Mouse (Mus musculus) kidney, postnatal 0 days (tissue): Measurements from ENCODE around the gene Hoxd12. TPM values are rescaled to one million over a fixed set of nuclear protein-coding genes. Genes with fewer than 3 reads are reported as not detected.

Experiments
- ATAC-seq: fragments of 200-750 bp; cut with Nextera tagmentation; replicated peaks from 2 replicates; pipeline ENCODE4 v1.8.0; 2017; ENCODE audit warnings: low read depth, moderate number of reproducible peaks, moderate TSS enrichment, moderate library complexity; ENCODE audit not compliant: low FRiP score
- DNase-seq: peaks from one replicate; pipeline ENCODE4 v3.0.0-alpha.2; 2016; ENCODE audit warnings: low spot score
- H3K27ac ChIP-seq: fragments of 300-500 bp; sonication (generic); 2 replicates; pipeline ENCODE4 v1.5.1; 2014; ENCODE audit warnings: mild to moderate bottlenecking
- H3K27me3 ChIP-seq: fragments of 300-500 bp; sonication (generic); 2 replicates; pipeline ENCODE4 v1.6.1; 2014; ENCODE audit warnings: low read length, mixed read lengths; ENCODE audit not compliant: insufficient read depth
- H3K36me3 ChIP-seq: fragments of 300-500 bp; sonication (generic); 2 replicates; pipeline ENCODE4 v1.6.1; 2014; ENCODE audit warnings: low read length, mixed read lengths; ENCODE audit not compliant: insufficient read depth
- H3K4me1 ChIP-seq: fragments of 300-500 bp; sonication (generic); replicated peaks from 2 replicates; pipeline ENCODE4 v1.6.1; 2014; ENCODE audit warnings: antibody characterized with exemption, low read length, mixed read lengths; ENCODE audit not compliant: insufficient read depth
- H3K4me2 ChIP-seq: fragments of 300-500 bp; sonication (generic); 2 replicates; pipeline ENCODE4 v1.6.1; 2014; ENCODE audit warnings: mild to moderate bottlenecking, low read length, moderate library complexity, mixed read lengths
- H3K4me3 ChIP-seq: fragments of 300-500 bp; sonication (generic); replicated peaks from 2 replicates; pipeline ENCODE4 v1.5.1; 2014; ENCODE audit warnings: low read depth, low read length
- H3K9ac ChIP-seq: fragments of 300-500 bp; sonication (generic); 2 replicates; pipeline ENCODE4 v1.6.1; 2014; ENCODE audit warnings: low read depth, low read length
- H3K9me3 ChIP-seq: fragments of 300-500 bp; sonication (generic); replicated peaks from 2 replicates; pipeline ENCODE4 v1.6.1; 2016; ENCODE audit warnings: low read length, inconsistent platforms, mixed read lengths
- CTCF ChIP-seq: IDR thresholded peaks from 2 replicates; pipeline ENCODE4 v1.5.1; 2016; ENCODE audit warnings: antibody characterized with exemption, low read depth, mild to moderate bottlenecking, moderate library complexity
- WGBS: fragments of 180-500 bp; shearing (Covaris S2); extraction: QIAGEN DNeasy Blood & Tissue Kit; methylation state at CpG from one replicate; pipeline ENCODE4 v1.1.7; 2014; 5-methylcytosine and 5-hydroxymethylcytosine counted together
- polyA plus RNA-seq: library from polyadenylated mRNA; unstranded; fragments of >200 nt; fragmentation: Nextera tagmentation; extraction: Ambion mirVana; gene quantifications from 2 replicates; pipeline ENCODE4 v1.2.1, GENCODE M21; 2015

The Hoxd12 gene
- polyA plus RNA-seq, 1 experiment from 2014 or later = 2.8 TPM

GRCm38 (mm10) chr2:74668370-74669229, 6.2 kb upstream of the Hoxd12 start:
- ATAC-seq (no peak; the same call in 1 of the 2 replicates), DNase-seq (no peak)
- no peak overlapping the region for H3K27ac ChIP-seq
- H3K9ac ChIP-seq = peak overlapping the region; percentile 35; the same call in 1 of the 2 replicates
- H3K4me3 ChIP-seq = peak overlapping the region; percentile 42
- H3K4me1 ChIP-seq = peaks cover 14% of the 10 kb centered on the region
- no peaks in the 10 kb centered on the region for H3K36me3 ChIP-seq
- H3K9me3 ChIP-seq = no peaks in the 10 kb centered on the region
- under 1% methylated on average over 72 of the region's 74 CpGs for WGBS
- H3K27me3 ChIP-seq = peaks cover 81% of the 10 kb centered on the region
- TF ChIP-seq CTCF = no peak
- H3K4me2 ChIP-seq = peak overlapping the region; percentile 77

GRCm38 (mm10) chr2:74669230-74669578, 5.6 kb upstream of the Hoxd12 start:
- ATAC-seq = no peak
- TF ChIP-seq CTCF = no peak
- peaks cover 20% of the 10 kb centered on the region for H3K4me1 ChIP-seq
- H3K4me3 ChIP-seq = no peak overlapping the region
- 0% methylated on average over 3 of the region's 3 CpGs for WGBS
- DNase-seq = no peak
- no peaks in the 10 kb centered on the region for H3K9me3 ChIP-seq
- no peak overlapping the region for H3K4me2 ChIP-seq
- no peak overlapping the region for H3K27ac ChIP-seq
- no peaks in the 10 kb centered on the region for H3K36me3 ChIP-seq
- peaks cover 81% of the 10 kb centered on the region for H3K27me3 ChIP-seq
- no peak overlapping the region for H3K9ac ChIP-seq

- Histone ChIP-seq H3K4me2 (no peak overlapping the region), H3K9ac (no peak overlapping the region), H3K9me3 (no peaks in the 10 kb centered on the region), H3K36me3 (no peaks in the 10 kb centered on the region), H3K27me3 (peaks cover 76% of the 10 kb centered on the region), H3K4me1 (peaks cover 20% of the 10 kb centered on the region), H3K27ac (no peak overlapping the region), H3K4me3 (no peak overlapping the region)
- no peak for ATAC-seq
- DNase-seq = no peak
- WGBS = 5% methylated on average over 14 of the region's 14 CpGs
- TF ChIP-seq CTCF = no peak
Observed at GRCm38 (mm10) chr2:74669650-74670235, 5.1 kb upstream of the Hoxd12 start.

- no peak for DNase-seq
- Histone ChIP-seq H3K27me3 (peaks cover 69% of the 10 kb centered on the region), H3K36me3 (no peaks in the 10 kb centered on the region), H3K4me1 (peaks cover 24% of the 10 kb centered on the region), H3K4me3 (no peak overlapping the region), H3K9ac (no peak overlapping the region), H3K27ac (no peak overlapping the region), H3K9me3 (no peaks in the 10 kb centered on the region), H3K4me2 (no peak overlapping the region)
- WGBS = 12% methylated on average over 3 of the region's 3 CpGs
- TF ChIP-seq CTCF = no peak
- no peak for ATAC-seq
Observed at GRCm38 (mm10) chr2:74670632-74671188, 4.1 kb upstream of the Hoxd12 start.

DNA sequence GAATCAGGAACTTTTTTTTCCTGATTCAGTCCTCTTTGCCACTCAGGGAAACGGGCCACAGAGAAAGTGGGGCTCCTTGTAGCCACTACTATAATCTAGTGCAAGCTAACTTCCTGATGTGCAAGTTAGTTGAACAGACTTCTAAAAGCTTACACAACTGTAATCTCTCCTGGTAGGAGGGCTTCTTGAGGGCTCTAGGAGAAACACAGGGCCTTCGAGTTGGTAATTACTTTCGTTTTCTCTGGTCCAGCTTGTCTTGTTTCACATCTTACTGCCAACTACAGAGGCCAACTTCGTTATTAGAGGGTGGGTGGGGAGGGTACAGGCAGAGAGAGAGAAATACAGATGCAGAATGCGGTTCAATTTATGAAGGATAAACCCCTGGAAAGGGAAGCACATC, 3.0 kb upstream of the Hoxd12 start:
- no peak overlapping the region for H3K9ac ChIP-seq
- ATAC-seq = no peak
- peaks cover 61% of the 10 kb centered on the region for H3K27me3 ChIP-seq
- no peak overlapping the region for H3K4me3 ChIP-seq
- DNase-seq = no peak
- TF ChIP-seq CTCF = no peak
- H3K36me3 ChIP-seq = no peaks in the 10 kb centered on the region
- no peak overlapping the region for H3K4me2 ChIP-seq
- H3K27ac ChIP-seq = no peak overlapping the region
- no peaks in the 10 kb centered on the region for H3K9me3 ChIP-seq
- peaks cover 29% of the 10 kb centered on the region for H3K4me1 ChIP-seq
- 44% methylated on average over 5 of the region's 5 CpGs for WGBS

- Histone ChIP-seq H3K9ac (no peak overlapping the region), H3K4me3 (peak overlapping the region; percentile 23), H3K27ac (no peak overlapping the region), H3K9me3 (no peaks in the 10 kb centered on the region), H3K4me2 (peak overlapping the region; percentile 58), H3K36me3 (no peaks in the 10 kb centered on the region), H3K27me3 (peaks cover 58% of the 10 kb centered on the region), H3K4me1 (peaks cover 29% of the 10 kb centered on the region)
- 10% methylated on average over 40 of the region's 40 CpGs for WGBS
- TF ChIP-seq CTCF = peak; percentile 80
- DNase-seq (peak; percentile 83), ATAC-seq (peak; percentile 29; the same call in 1 of the 2 replicates)
Observed at GRCm38 (mm10) chr2:74672481-74673362, 2.1 kb upstream of the Hoxd12 start.
